23 mouse cellular contexts compared by ENCODE assay signal in the genomic region with DNA sequence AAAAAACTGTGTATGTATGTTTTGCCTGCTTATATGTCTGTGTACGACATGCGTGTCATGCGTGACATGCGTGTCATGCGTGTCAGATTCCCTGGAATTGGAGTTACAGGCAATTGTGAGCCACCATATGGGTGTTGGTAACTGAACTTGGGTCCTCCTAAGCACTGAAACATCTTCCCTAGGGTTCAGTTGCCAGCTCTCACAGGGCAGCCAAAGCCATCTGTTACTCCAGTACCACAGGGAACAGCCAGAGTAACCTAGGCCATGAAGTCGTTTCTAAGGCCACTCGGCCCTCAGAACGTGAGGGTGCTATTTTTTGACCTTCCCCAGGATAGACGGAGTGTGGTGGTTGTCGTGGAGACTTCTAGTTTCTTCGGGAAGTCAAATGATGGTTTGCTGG. TPM values are rescaled to one million over a fixed set of nuclear protein-coding genes. Genes with fewer than 3 reads are reported as not detected.
DNase-seq lines count a peak whose midpoint lies in the region; ATAC-seq and TF ChIP-seq lines count a peak whose summit lies in the region.
"Had no signal": no experiment of that assay in that cellular context is flagged by ENCODE, and none has a peak within 500 bp of the region (broad histone marks: within the 10 kb centered on the region; RNA-seq: fewer than 3 reads in every experiment).

No protein-coding gene starts in this region.

- no peak overlapping the region for H3K27ac ChIP-seq in cerebellum, adult 2 months (ENCODE audit: insufficient read depth, low read length)
- peak overlapping the region; percentile 25; the same call in 1 of the 2 replicates for H3K27ac ChIP-seq in midbrain, embryonic 10.5 days (replicated peaks)
- no peak overlapping the region for H3K27ac ChIP-seq in midbrain, embryonic 15.5 days
- H3K27ac ChIP-seq: embryonic facial prominence, embryonic 10.5 days; forebrain, embryonic 13.5 days; heart, embryonic 13.5 days had no signal

- no peaks in the 10 kb centered on the region for H3K27me3 ChIP-seq in cerebellum, adult 2 months (ENCODE audit: control insufficient read depth, insufficient read depth, low read length)
- H3K27me3 ChIP-seq in midbrain, embryonic 10.5 days (ENCODE audit: low read depth, poor library complexity, severe bottlenecking): no peaks in the 10 kb centered on the region
- no peaks in the 10 kb centered on the region for H3K27me3 ChIP-seq in midbrain, embryonic 15.5 days (replicated peaks)
- H3K27me3 ChIP-seq: forebrain, embryonic 13.5 days had no signal

- 42% methylated on average over 11 of the region's 11 CpGs for whole genome bisulfite sequencing in cerebellum, adult 2 months
- WGBS in midbrain, embryonic 10.5 days: 44% methylated on average over 11 of the region's 11 CpGs
- 48% methylated on average over 11 of the region's 11 CpGs for WGBS in midbrain, embryonic 15.5 days

- 0 out of 2 replicates have a peak, but pooled peaks cover 5% of the 10 kb centered on the region for H3K4me1 ChIP-seq in cerebellum, adult 2 months (ENCODE audit: control insufficient read depth, insufficient read depth, low read length)
- peaks cover 37% of the 10 kb centered on the region for H3K4me1 ChIP-seq in midbrain, embryonic 10.5 days
- H3K4me1 ChIP-seq in midbrain, embryonic 15.5 days: peaks cover 18% of the 10 kb centered on the region
- H3K4me1 ChIP-seq: heart, embryonic 13.5 days had no signal

- no peak for TF ChIP-seq POLR2A in cerebellum, adult 2 months (IDR thresholded peaks at IDR 0.05; ENCODE audit: borderline replicate concordance, insufficient read depth, low read length)

- DNase-seq in cerebellum, adult 2 months: peak; percentile 19 to 28
- no peak for DNase-seq in cerebellum, adult 9-10 months
- peak; percentile 17 to 31 for DNase-seq in cerebellum, postnatal 36 days
- no peak for DNase-seq in cerebellum, adult 11-12 months
- DNase-seq in midbrain, embryonic 10.5 days (ENCODE audit: low spot score): no peak
- DNase-seq: adrenal gland, postnatal 14 days; B cell, adult 2 months; cerebellum, adult 8-10 months; forebrain, postnatal 0 days; gastrocnemius, postnatal 14 days; heart, postnatal 4 days; kidney, adult 8-10 months had no signal

- ATAC-seq in midbrain, embryonic 15.5 days (replicated peaks): no peak
- no peak for ATAC-seq in granulocyte monocyte progenitor cell, adult 5-6 weeks (replicated peaks; ENCODE audit: poor library complexity, severe bottlenecking)
- ATAC-seq: activated CD4-positive, CD25-positive, alpha-beta regulatory T cell, adult 4 months; CD4-positive, CD25-positive, alpha-beta regulatory T cell, adult 4 months; forebrain, embryonic 13.5 days; forebrain, postnatal 0 days; hindbrain, embryonic 16.5 days; inflammation-experienced regulatory T-cells, adult 6 months; intestine, postnatal 0 days; Patski had no signal

- no peak for TF ChIP-seq CTCF in cerebellum, adult 2 months (IDR thresholded peaks at IDR 0.05; ENCODE audit: borderline replicate concordance, insufficient read depth, low read depth, low read length)

- H3K36me3 ChIP-seq in midbrain, embryonic 10.5 days: no peaks in the 10 kb centered on the region
- H3K36me3 ChIP-seq in midbrain, embryonic 15.5 days (replicated peaks): no peaks in the 10 kb centered on the region
- H3K36me3 ChIP-seq: embryonic facial prominence, embryonic 10.5 days; heart, embryonic 13.5 days had no signal

- H3K4me2 ChIP-seq in midbrain, embryonic 15.5 days: no peak overlapping the region
- H3K4me2 ChIP-seq: forebrain, embryonic 13.5 days; heart, embryonic 13.5 days had no signal

- no peaks in the 10 kb centered on the region for H3K9me3 ChIP-seq in midbrain, embryonic 10.5 days (replicated peaks)
- no peaks in the 10 kb centered on the region for H3K9me3 ChIP-seq in midbrain, embryonic 15.5 days
- H3K9me3 ChIP-seq: embryonic facial prominence, embryonic 10.5 days; forebrain, embryonic 13.5 days; heart, embryonic 13.5 days had no signal

- no peak overlapping the region for H3K4me3 ChIP-seq in cerebellum, adult 2 months (replicated peaks; ENCODE audit: insufficient read depth, low read depth, low read length)
- no peak overlapping the region for H3K4me3 ChIP-seq in midbrain, embryonic 10.5 days
- H3K4me3 ChIP-seq in midbrain, embryonic 15.5 days: no peak overlapping the region
- H3K4me3 ChIP-seq: embryonic facial prominence, embryonic 10.5 days; forebrain, embryonic 13.5 days; heart, embryonic 13.5 days had no signal

- H3K9ac ChIP-seq in midbrain, embryonic 15.5 days: no peak overlapping the region
- H3K9ac ChIP-seq: forebrain, embryonic 13.5 days; forebrain, postnatal 0 days; heart, embryonic 13.5 days had no signal

RNA-seq across cellular contexts. Expression of a gene that starts 32.2 kb away (rescaled TPM):
- polyA plus RNA-seq in cerebellum, adult 2 months (2012; rRNA removed): 5.3 and 6.5 TPM in 2 replicates
- polyA plus RNA-seq in midbrain, embryonic 10.5 days (2016; fragmentation: Nextera tagmentation; extraction: Ambion mirVana): 0.14 and 0.15 TPM in 2 replicates
- 0.74 and 1.4 TPM in 2 replicates for polyA plus RNA-seq in midbrain, embryonic 15.5 days (2015; fragmentation: Nextera tagmentation; extraction: Ambion mirVana)
- total RNA-seq in granulocyte monocyte progenitor cell, adult 5-6 weeks (2014; fragmentation: Nextera tagmentation): 6.0 and 6.8 TPM in 2 replicates
- total RNA-seq in granulocyte monocyte progenitor cell, adult 5-6 weeks (2017): 2.2 and 4.4 TPM in 2 replicates
- total RNA-seq: gastrocnemius, postnatal 14 days had no signal
- polyA plus RNA-seq: embryonic facial prominence, embryonic 10.5 days; Patski had no signal

Comparison
In these comparisons a context has a peak if more than half of its experiments do, and no peak if none do; other contexts are left out.
1. DNase-seq: peak in cerebellum, adult 2 months (2 of 2) and cerebellum, postnatal 36 days (2 of 2); none in cerebellum, adult 9-10 months (single experiment), cerebellum, adult 11-12 months (single experiment) and midbrain, embryonic 10.5 days (single experiment).